Mouse (Mus musculus) adrenal gland (tissue): Measurements from ENCODE around the gene Cep128.

Experiments used
- intact Hi-C: fragments of 180-260 bp; cut with DNase I; formaldehyde crosslinking; loops from one replicate; pipeline ENCODE4 v1.15.1; 2025

The Cep128 gene

DNA sequence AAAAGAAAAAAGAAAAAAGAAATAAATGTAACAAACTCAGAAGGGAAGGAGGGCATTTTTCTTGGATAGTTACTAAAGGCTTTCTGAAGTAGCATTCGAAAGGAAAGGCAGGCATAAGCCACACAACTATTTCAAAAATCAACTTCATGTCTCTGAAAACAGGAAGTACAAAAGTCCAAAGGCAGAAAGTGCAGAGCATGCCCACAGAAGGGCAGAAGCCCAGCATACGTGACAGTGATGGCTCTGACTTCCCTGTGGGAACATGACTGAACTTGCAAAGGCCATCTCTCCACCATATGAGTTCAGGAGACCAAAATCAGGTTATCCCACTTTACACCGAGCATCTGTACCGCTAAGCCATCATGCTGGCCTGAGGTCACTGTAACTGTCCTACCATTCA is 71.6 kb downstream of the Cep128 start:
- intact Hi-C loops: loop anchor here (5.0 to 10.0 kb wide), 3 partner anchors 570 to 1838 kb away; no protein-coding TSS in a partner anchor

- intact Hi-C loops: no loop called here
Measured at GRCm38 (mm10) chr12:91307733-91308132, 76.5 kb downstream of the Cep128 start.

GRCm38 (mm10) chr12:91305769-91306168 is 78.4 kb downstream of the Cep128 start:
- intact Hi-C loops: no loop called here

- intact Hi-C loops: no loop called here
Measured at GRCm38 (mm10) chr12:91305038-91305437, 79.2 kb downstream of the Cep128 start.

- intact Hi-C loops: no loop called here
Measured at GRCm38 (mm10) chr12:91298700-91299099, 85.5 kb downstream of the Cep128 start.

- intact Hi-C loops: no loop called here
Measured at GRCm38 (mm10) chr12:91295870-91296269, 88.3 kb downstream of the Cep128 start.

- intact Hi-C loops: no loop called here
Measured at GRCm38 (mm10) chr12:91295436-91295835, 88.8 kb downstream of the Cep128 start.

GRCm38 (mm10) chr12:91273936-91274335 is 110.3 kb downstream of the Cep128 start:
- intact Hi-C loops: no loop called here

DNA sequence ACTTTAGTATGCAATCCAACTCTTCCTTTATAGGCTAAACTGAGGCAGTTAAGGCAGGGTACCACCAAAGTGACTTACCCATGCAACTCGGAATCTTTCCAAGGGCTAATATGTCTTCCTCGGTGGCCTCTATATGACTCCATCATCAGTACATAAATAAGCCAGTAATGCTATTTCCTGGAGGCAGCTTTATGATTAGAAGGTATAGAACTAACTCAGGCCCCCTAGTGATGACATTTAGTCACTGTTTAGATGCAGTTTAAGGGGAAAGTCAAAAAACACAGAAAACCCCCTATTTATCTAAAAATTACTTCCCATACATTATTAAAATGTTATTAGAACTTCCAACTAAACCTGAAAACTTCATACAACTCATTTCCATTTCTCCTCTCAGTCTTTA is 114.6 kb downstream of the Cep128 start:
- intact Hi-C loops: no loop called here

GRCm38 (mm10) chr12:91268974-91269373 is 115.2 kb downstream of the Cep128 start:
- intact Hi-C loops: no loop called here

DNA sequence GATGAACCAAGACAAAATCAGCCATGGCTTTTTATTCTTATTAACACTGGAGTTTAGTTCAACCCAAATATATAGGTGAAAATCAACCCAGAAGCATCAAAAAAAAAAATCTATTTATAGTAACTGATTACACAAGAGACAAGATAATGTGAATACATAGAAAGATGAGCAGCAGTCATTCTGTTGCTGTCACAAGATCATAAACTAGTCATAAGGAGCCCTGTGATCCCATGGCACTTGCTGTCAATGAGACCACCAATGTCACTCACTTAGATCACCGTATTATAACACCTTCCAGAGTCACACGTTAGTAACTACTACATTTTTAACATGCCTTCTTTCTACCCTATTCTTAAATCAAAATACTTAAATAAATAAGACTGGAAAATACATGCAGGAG is 118.2 kb downstream of the Cep128 start:
- intact Hi-C loops: no loop called here

GRCm38 (mm10) chr12:91265462-91265861 is 118.7 kb downstream of the Cep128 start:
- intact Hi-C loops: no loop called here

DNA sequence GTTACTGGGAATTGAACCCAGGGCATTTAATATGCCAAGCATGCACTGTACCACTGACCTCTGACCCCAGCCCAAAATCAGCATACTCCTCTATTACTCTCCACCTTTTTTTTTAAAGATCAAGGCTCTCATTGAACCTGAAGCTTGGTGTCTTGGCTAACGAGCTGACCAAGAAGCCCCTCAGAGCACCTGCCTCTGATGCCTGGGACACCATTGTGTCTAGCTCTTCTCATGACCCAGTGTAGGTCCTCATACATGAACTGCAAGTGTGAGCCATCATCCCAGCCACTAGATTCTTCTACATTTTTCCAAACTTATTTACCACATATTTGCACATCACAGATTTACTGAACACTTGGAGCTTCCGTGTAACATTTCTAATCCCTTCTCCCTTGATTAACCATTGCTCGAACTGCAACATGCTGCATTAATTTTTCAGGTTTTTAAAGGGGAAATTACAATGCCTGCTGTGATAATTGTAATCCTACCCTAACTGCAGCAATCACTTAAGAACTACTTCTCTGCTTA is 119.3 kb downstream of the Cep128 start:
- intact Hi-C loops: no loop called here

DNA sequence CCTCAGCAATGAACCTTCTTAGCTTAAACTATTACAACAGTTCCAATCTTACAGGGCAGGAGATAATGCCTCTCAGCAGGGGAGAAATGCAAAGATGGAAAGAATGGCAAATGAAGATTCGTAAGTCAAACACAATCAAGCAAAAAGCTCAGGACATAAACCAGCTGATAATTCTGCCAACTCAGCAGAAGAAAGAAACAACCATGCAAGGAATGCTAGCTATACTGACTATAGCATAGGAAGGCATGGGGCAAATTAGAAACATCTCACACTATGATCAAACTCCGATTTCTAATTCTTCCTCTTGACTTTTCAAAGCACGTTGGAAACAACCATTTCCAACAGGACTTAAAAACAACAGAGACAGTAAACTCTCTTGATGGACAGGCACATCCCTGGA is 120.5 kb downstream of the Cep128 start:
- intact Hi-C loops: no loop called here

DNA sequence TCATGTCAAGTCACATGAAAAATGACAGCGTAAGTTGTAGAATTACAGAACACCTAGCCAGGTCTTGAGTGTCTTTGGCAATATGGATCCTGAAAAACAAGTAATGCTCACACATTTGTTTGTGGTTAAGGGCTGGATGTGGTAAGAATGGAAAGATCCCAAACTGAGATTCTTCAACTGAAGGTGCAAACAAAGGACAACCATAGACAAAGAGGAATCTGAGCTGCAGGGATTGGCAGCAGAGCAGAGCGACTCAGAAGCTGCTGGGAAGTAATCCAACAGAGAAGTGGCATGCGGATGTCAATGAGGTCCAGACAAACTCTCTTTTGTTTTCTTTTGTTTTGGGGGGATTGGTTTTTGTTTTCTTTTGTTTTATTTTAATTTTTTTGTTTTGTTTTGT is 121.4 kb downstream of the Cep128 start:
- intact Hi-C loops: no loop called here

- intact Hi-C loops: no loop called here
Measured at GRCm38 (mm10) chr12:91256334-91256733, 127.9 kb downstream of the Cep128 start.

GRCm38 (mm10) chr12:91254831-91255230 is 129.4 kb downstream of the Cep128 start:
- intact Hi-C loops: no loop called here

DNA sequence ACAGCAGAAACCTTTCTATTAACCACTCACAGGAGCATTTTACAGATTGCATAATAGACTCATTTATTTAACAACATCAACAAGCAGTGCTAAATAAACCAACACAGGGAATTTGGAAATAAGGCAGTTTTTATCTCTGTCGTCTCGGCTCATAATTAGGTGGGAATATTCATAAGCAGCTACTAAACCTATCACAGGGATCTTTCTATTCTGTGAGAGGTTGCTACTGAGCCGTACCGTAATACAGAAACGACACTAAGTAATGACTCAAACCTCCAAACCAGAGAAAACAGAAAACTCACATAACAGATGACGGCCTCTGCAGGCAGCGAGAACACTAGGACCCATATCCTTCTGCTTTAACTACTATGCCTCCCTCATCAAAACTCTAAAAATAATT is 163.6 kb downstream of the Cep128 start:
- intact Hi-C loops: no loop called here

- intact Hi-C loops: no loop called here
Measured at GRCm38 (mm10) chr12:91205550-91205949, 178.7 kb downstream of the Cep128 start.

DNA sequence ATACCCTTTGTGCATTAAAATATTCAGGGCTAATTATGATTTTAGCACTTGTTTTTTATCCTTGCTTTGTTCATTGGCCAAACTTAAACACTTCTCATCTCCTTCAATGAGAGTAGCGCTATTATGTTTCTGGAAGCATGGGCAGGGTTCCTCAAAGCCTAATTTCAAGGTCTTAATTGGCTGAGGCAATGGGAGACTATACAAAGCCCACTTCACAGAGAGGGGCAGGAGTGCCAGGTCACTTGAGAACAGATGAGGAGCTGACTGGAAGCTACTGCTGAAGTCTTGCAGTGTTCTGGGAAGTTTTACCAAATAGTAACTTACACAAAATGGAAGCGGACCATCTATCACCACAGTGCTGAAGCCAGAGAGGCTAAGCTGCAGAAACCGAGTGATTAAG is 179.9 kb downstream of the Cep128 start:
- intact Hi-C loops: no loop called here

DNA sequence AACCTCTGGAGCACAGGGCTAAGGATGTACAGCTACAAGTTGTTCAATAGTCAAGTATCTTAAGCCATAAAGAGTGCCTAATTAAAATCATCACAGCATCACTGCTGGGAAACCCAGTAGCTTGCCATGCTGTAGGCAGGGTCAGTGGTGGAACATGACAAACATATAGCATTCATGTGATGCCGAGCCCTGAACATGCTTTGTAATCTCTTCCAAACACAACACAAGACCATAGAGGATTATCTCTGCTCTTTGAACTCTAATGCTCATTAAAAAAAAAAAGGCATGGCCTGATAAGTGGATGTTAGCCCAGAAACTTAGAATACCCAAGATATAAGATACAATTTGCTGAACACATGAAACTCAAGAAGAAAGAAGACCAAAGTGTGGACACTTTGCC is 181.7 kb downstream of the Cep128 start:
- intact Hi-C loops: no loop called here

DNA sequence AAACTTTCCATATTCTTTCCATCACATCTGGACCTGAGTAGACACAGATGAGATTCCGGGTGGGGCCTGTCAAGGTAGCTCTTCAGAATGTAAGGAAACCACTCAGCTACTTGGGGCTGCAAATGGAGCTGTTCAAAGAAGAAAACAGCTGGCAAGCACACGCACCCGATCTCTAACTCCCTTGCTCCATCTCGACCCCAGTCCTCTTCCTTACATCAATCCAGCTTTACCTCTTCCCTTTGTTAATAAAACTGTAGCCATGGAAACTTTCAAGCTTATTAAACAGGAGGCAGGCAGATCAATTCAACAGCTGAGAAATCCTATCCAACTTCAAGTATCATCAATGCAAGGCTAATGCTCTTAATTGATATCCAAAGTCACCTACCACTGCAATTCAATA is 195.1 kb downstream of the Cep128 start:
- intact Hi-C loops: no loop called here

- intact Hi-C loops: no loop called here
Measured at GRCm38 (mm10) chr12:91185564-91185963, 198.6 kb downstream of the Cep128 start.

- intact Hi-C loops: no loop called here
Measured at GRCm38 (mm10) chr12:91184616-91185015, 199.6 kb downstream of the Cep128 start.
